Mouse (Mus musculus): Measurements from ENCODE around the gene Dhrs9. TPM values are rescaled to one million over a fixed set of nuclear protein-coding genes. Genes with fewer than 3 reads are reported as not detected.

The Dhrs9 gene
- polyA plus RNA-seq (2012; rRNA removed): 0.01 TPM in 1 of 2 replicates, not detected in the other

GRCm38 (mm10) chr2:69380281-69380680, at the start of gene Dhrs9:
Dhrs9 (plus strand) TSS chr2:69380445.

GRCm38 (mm10) chr2:69342496-69343221, 37.6 kb upstream of the Dhrs9 start, which contains the start of gene Abcb11:
Abcb11 (minus strand) TSS chr2:69342616.

Other genes with a start within 250 kb of the Dhrs9 start
- 0.81 and 2.0 TPM in 2 replicates for gene Nostrin, start 244.6 kb upstream of the Dhrs9 start, polyA plus RNA-seq (2012; rRNA removed)
- gene Spc25, start 174.3 kb upstream of the Dhrs9 start, polyA plus RNA-seq (2012; rRNA removed): 108 and 136 TPM in 2 replicates
- 0.17 and 0.29 TPM in 2 replicates for gene G6pc2, start 169.4 kb upstream of the Dhrs9 start, polyA plus RNA-seq (2012; rRNA removed)
- gene Abcb11, start 37.8 kb upstream of the Dhrs9 start, polyA plus RNA-seq (2012; rRNA removed): 0.04 and 0.10 TPM in 2 replicates
- gene Lrp2, start 205.6 kb downstream of the Dhrs9 start, polyA plus RNA-seq (2012; rRNA removed): 2.8 and 5.0 TPM in 2 replicates

Data from central nervous system, embryonic 11.5 days (tissue).